Mouse (Mus musculus): ENCODE measurements around the gene Khdc3.

GRCm38 (mm10) chr9:73103159-73103879 lies 1.7 kb downstream of the Khdc3 start:
- TF ChIP-seq CTCF (IDR thresholded peaks at IDR 0.05; ENCODE audit: low read depth, low read length) (no peak), POLR2A (IDR thresholded peaks at IDR 0.05; ENCODE audit: insufficient read depth, low read length) (no peak)
